Mouse (Mus musculus) hindbrain, embryonic 14.5 days (tissue): ENCODE measurements at regions not wholly inside any gene's neighbourhood (a gene's known extent, or its start where the extent isn't known, plus 50 kb on each side); places are given as distances from the start of the nearest gene placed in this dataset.

Experiments
- ATAC-seq: fragments of 200-750 bp; cut with Nextera tagmentation; 2 replicates; pipeline ENCODE4 v1.8.0; 2017; ENCODE audit warnings: moderate number of reproducible peaks, mild to moderate bottlenecking, moderate TSS enrichment, moderate library complexity; ENCODE audit not compliant: low FRiP score
- DNase-seq: peaks from one replicate; pipeline ENCODE4 v3.0.0-alpha.2; 2015; ENCODE audit warnings: low spot score
- H3K27ac ChIP-seq: fragments of 300-500 bp; sonication (generic); 2 replicates; pipeline ENCODE4 v1.5.1; 2014; ENCODE audit warnings: mild to moderate bottlenecking, moderate library complexity
- H3K27me3 ChIP-seq: fragments of 300-500 bp; sonication (generic); 2 replicates; pipeline ENCODE4 v1.6.1; 2014; ENCODE audit warnings: mild to moderate bottlenecking, low read length, mixed read lengths; ENCODE audit not compliant: control insufficient read depth, insufficient read depth
- H3K36me3 ChIP-seq: fragments of 300-500 bp; sonication (generic); replicated peaks from 2 replicates; pipeline ENCODE4 v1.6.1; 2014; ENCODE audit not compliant: control insufficient read depth, insufficient read depth
- H3K4me1 ChIP-seq: fragments of 300-500 bp; sonication (generic); replicated peaks from 2 replicates; pipeline ENCODE4 v1.6.1; 2014; ENCODE audit warnings: antibody characterized with exemption, low read length, mixed read lengths; ENCODE audit not compliant: control insufficient read depth, insufficient read depth
- H3K4me2 ChIP-seq: fragments of 300-500 bp; sonication (generic); replicated peaks from 2 replicates; pipeline ENCODE4 v1.6.1; 2014; ENCODE audit warnings: mild to moderate bottlenecking, moderate library complexity
- H3K4me3 ChIP-seq: fragments of 300-500 bp; sonication (generic); replicated peaks from 2 replicates; pipeline ENCODE4 v1.5.1; 2014; ENCODE audit warnings: mild to moderate bottlenecking, low read length
- H3K9ac ChIP-seq: fragments of 300-500 bp; sonication (generic); 2 replicates; pipeline ENCODE4 v1.6.1; 2014
- H3K9me3 ChIP-seq: fragments of 300-500 bp; sonication (generic); 2 replicates; pipeline ENCODE4 v1.6.1; 2016; ENCODE audit warnings: low read length; ENCODE audit not compliant: control insufficient read depth
- WGBS: fragments of 180-500 bp; shearing (Covaris S2); extraction: QIAGEN DNeasy Blood & Tissue Kit; methylation state at CpG from one replicate; pipeline ENCODE4 v1.1.7; 2014; 5-methylcytosine and 5-hydroxymethylcytosine counted together

GRCm38 (mm10) chr15:6001394-6001793 is 298.2 kb upstream of the Dab2 start:
- no peaks in the 10 kb centered on the region for H3K9me3 ChIP-seq
- DNase-seq (no peak), ATAC-seq (no peak)
- H3K9ac ChIP-seq = no peak overlapping the region
- no peaks in the 10 kb centered on the region for H3K36me3 ChIP-seq
- no peak overlapping the region for H3K4me2 ChIP-seq
- H3K4me1 ChIP-seq = no peaks in the 10 kb centered on the region
- H3K27ac ChIP-seq = no peak overlapping the region
- 98% methylated on average over 1 of the region's 1 CpGs for WGBS
- H3K4me3 ChIP-seq = no peak overlapping the region
- no peaks in the 10 kb centered on the region for H3K27me3 ChIP-seq

- ATAC-seq (no peak), DNase-seq (no peak)
- H3K4me2 ChIP-seq = no peak overlapping the region
- no peaks in the 10 kb centered on the region for H3K36me3 ChIP-seq
- H3K27me3 ChIP-seq = no peaks in the 10 kb centered on the region
- no peaks in the 10 kb centered on the region for H3K4me1 ChIP-seq
- no peak overlapping the region for H3K4me3 ChIP-seq
- H3K27ac ChIP-seq = no peak overlapping the region
- H3K9me3 ChIP-seq = no peaks in the 10 kb centered on the region
- WGBS = 61% methylated on average over 1 of the region's 1 CpGs
- H3K9ac ChIP-seq = no peak overlapping the region
Measured at GRCm38 (mm10) chr15:6014982-6015381, 284.6 kb upstream of the Dab2 start.

GRCm38 (mm10) chr15:6016637-6017049 is 282.9 kb upstream of the Dab2 start:
- no peaks in the 10 kb centered on the region for H3K4me1 ChIP-seq
- no peak for ATAC-seq
- WGBS = 70% methylated on average over 5 of the region's 5 CpGs
- H3K4me3 ChIP-seq = no peak overlapping the region
- H3K27ac ChIP-seq = no peak overlapping the region
- no peaks in the 10 kb centered on the region for H3K9me3 ChIP-seq
- no peak overlapping the region for H3K9ac ChIP-seq
- no peaks in the 10 kb centered on the region for H3K36me3 ChIP-seq
- no peaks in the 10 kb centered on the region for H3K27me3 ChIP-seq
- H3K4me2 ChIP-seq = no peak overlapping the region
- no peak for DNase-seq

GRCm38 (mm10) chr15:6025543-6025942 is 274.0 kb upstream of the Dab2 start:
- no peaks in the 10 kb centered on the region for H3K36me3 ChIP-seq
- H3K4me2 ChIP-seq = no peak overlapping the region
- WGBS = 71% methylated on average over 4 of the region's 4 CpGs
- H3K27ac ChIP-seq = no peak overlapping the region
- no peak overlapping the region for H3K9ac ChIP-seq
- no peaks in the 10 kb centered on the region for H3K27me3 ChIP-seq
- H3K9me3 ChIP-seq = no peaks in the 10 kb centered on the region
- H3K4me3 ChIP-seq = no peak overlapping the region
- ATAC-seq (no peak), DNase-seq (no peak)
- H3K4me1 ChIP-seq = no peaks in the 10 kb centered on the region

- Histone ChIP-seq H3K9ac (no peak overlapping the region), H3K4me3 (no peak overlapping the region), H3K4me2 (no peak overlapping the region), H3K36me3 (no peaks in the 10 kb centered on the region), H3K9me3 (no peaks in the 10 kb centered on the region), H3K4me1 (no peaks in the 10 kb centered on the region), H3K27me3 (no peaks in the 10 kb centered on the region), H3K27ac (no peak overlapping the region)
- ATAC-seq = no peak
- DNase-seq = no peak
- WGBS = 86% methylated on average over 1 of the region's 1 CpGs
Measured at GRCm38 (mm10) chr15:6029214-6029613, 270.4 kb upstream of the Dab2 start.

GRCm38 (mm10) chr15:6030396-6030795 is 269.2 kb upstream of the Dab2 start:
- DNase-seq (no peak), ATAC-seq (no peak)
- Histone ChIP-seq H3K4me2 (no peak overlapping the region), H3K4me3 (no peak overlapping the region), H3K9me3 (no peaks in the 10 kb centered on the region), H3K9ac (no peak overlapping the region), H3K27me3 (no peaks in the 10 kb centered on the region), H3K4me1 (no peaks in the 10 kb centered on the region), H3K27ac (no peak overlapping the region), H3K36me3 (no peaks in the 10 kb centered on the region)
- 87% methylated on average over 5 of the region's 5 CpGs for WGBS

GRCm38 (mm10) chr15:6034156-6034555 is 265.4 kb upstream of the Dab2 start:
- Histone ChIP-seq H3K9me3 (no peaks in the 10 kb centered on the region), H3K9ac (no peak overlapping the region), H3K36me3 (no peaks in the 10 kb centered on the region), H3K27ac (no peak overlapping the region), H3K4me3 (no peak overlapping the region), H3K4me1 (no peaks in the 10 kb centered on the region), H3K27me3 (no peaks in the 10 kb centered on the region), H3K4me2 (no peak overlapping the region)
- DNase-seq = no peak
- WGBS = 92% methylated on average over 4 of the region's 4 CpGs
- no peak for ATAC-seq

GRCm38 (mm10) chr15:6044511-6045256 is 254.9 kb upstream of the Dab2 start:
- ATAC-seq (no peak), DNase-seq (no peak)
- Histone ChIP-seq H3K9me3 (no peaks in the 10 kb centered on the region), H3K4me2 (no peak overlapping the region), H3K9ac (no peak overlapping the region), H3K4me1 (no peaks in the 10 kb centered on the region), H3K36me3 (no peaks in the 10 kb centered on the region), H3K27ac (no peak overlapping the region), H3K27me3 (no peaks in the 10 kb centered on the region), H3K4me3 (no peak overlapping the region)
- 56% methylated on average over 10 of the region's 10 CpGs for WGBS

- no peaks in the 10 kb centered on the region for H3K27me3 ChIP-seq
- ATAC-seq = no peak
- H3K4me2 ChIP-seq = no peak overlapping the region
- H3K4me3 ChIP-seq = no peak overlapping the region
- no peak overlapping the region for H3K9ac ChIP-seq
- H3K27ac ChIP-seq = no peak overlapping the region
- H3K36me3 ChIP-seq = no peaks in the 10 kb centered on the region
- no peaks in the 10 kb centered on the region for H3K4me1 ChIP-seq
- WGBS = 85% methylated on average over 3 of the region's 3 CpGs
- no peaks in the 10 kb centered on the region for H3K9me3 ChIP-seq
- DNase-seq = no peak
Measured at GRCm38 (mm10) chr15:6055703-6056102, 243.9 kb upstream of the Dab2 start.
